Mouse (Mus musculus) right cerebral cortex, postnatal 10 days (tissue): ENCODE measurements around the gene Herc3.
"Not testable (repeated sequence)": the region's sequence is repeated elsewhere in the genome, so short reads cannot be mapped to it uniquely, and the experiment has no call there.

ENCODE experiments used
- DNase-seq, 2 experiments: peaks; one replicate each; pipeline ENCODE4 v3.0.0; 2021; ENCODE audit warnings: low spot score in 2 of 2

Gene Herc3

DNA sequence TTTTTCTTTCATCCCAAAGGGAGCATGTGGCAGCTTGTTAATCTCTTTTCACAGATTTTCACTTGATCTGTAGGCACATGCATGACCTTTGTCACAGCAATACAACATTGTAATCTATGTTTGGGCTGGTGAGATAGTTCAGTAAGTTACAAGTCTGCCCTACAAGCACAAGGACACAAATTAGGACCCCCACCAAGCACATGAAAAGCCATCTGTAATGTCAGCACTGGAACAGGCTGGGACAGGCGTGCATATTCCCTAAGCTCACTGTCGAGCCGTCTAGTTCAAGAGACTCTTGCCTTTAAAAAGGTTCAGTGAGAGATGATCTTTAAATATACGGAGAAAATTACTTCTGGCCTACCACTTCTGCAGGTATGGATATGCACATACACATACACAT lies 28.3 kb downstream of the Herc3 start:
- no peak for DNase-seq

DNA sequence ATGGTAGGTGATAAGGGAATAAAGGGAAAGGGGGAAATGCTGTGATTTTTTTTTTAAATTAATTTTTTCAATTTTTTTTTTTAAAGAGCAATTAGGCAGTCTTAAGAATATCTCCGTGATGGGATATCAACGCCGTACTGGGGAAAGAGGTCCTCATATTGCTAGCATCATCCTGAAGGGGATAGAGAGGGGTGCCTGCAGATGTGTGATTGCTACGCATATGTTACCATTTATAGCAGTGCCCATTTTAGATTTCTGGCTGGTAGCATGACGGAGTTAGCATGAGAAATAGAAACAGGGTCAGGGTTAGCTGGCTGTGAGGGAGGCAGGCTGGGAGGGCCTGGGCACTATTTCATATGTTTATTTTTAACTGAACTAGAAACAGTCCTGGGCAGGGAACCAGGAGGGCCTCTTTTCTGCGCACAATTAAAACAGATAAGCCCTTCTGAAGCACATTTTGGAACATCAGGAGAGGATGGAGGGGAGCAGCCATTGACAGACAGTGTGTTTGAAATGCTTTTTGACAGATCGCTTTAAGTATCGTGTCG lies 31.3 kb downstream of the Herc3 start:
- DNase-seq: peak; percentile 43 to 52

DNA sequence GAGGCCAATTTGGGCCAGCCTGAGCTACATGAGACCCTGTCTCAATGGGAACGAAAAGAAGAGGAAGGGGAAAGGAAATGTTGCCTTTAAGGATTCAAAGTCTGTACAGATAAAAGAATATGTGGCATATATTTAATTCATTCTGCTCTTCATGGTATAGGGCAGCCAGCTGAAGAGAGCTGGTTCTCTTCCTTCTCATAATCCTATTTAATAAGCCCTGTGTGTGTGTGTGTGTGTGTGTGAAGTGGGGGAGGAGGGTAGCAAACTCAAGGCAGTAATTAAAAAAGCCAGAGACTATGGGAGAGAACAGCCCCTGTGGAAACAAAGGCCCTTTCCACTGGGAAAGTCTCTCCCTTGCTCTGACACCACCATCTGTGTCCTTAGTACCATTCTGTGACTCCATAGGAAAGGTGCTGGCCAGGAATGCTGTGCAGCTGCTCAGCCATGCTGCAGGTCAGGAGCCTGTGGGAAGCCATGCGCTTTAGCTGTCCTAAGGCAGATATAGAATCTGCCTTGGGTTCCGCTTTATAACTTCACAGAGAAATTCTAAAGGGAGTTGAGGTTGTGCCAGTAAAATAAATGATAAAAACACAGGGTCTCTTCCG lies 32.5 kb downstream of the Herc3 start:
- DNase-seq: no peak

DNA sequence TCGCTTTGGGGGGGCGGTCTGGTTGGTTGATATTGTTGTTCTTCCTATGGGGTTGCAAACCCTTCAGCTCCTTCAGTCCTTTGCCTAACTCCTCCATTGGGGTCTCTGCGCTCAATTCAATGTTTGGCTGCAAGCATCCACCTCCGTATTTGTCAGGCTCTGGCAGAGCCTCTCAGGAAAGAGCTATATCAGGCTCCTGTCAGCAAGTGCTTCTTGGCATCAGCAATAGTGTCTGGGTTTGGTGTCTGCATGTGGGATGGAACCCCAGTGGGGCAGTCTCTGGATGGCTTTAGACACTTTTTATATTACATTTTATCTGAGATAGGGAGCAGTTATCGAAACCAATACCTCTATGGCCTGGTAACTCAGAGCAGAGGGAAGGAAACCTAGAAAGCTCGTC lies 36.6 kb downstream of the Herc3 start:
- DNase-seq: not testable (repeated sequence)

DNA sequence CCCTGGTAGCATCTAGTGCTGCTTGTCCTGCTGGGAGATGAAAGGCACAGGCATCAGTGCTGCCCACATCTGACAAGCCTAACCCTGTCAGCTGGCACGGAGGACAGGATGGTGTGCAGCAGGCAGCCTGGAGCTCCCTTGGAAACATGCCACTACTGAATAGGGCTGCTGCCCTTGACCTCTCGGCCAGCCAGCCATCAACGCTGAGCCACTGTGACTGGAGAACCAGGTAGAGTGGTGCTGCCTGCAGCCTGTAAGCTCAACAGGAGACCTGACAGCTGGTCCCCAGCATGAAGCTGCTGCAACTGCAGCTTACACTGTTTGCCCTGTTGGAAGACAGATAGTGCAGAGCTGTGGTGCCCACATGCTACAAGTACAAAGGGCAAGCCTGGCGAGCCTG lies 48.3 kb downstream of the Herc3 start:
- DNase-seq: peak in 1 of 2 experiments; percentile 20

DNA sequence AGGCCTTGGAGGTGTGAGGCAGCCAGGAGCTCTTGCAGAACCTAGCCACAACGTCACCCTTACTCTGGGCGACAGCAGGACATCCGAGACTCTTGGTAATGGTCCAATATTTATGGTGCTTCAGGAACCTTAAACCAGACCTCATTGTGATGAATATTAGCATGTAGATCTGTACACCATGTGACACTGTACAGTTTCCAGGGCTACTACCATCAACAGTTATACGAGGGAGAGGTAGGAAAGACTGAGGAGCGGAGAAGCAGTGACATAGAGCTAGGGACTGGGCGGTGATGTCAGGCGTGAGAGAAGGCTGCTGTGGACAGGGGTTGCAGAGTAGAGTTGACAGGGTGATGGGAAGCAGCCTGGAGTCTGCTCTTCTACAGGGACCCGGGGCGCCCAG lies 48.7 kb downstream of the Herc3 start:
- no peak for DNase-seq

DNA sequence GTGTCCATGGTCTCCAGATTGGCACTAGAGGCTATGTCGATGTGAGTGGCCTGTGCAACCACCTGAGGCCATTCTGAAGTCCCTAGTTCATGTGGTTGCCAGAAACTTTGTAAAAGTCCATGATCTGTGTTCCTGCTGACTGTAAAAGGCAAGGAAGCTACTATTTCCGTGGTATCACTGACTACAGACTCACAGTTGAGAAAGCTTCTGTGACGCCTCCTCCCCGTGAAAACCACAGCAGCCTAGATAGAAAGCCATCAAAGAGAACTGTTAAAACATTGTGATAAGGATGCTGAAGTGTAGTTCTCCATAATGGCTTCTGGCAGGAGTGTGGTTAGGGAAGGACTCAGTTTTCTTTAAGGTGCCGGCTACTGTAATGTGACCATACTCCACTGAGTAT lies 49.6 kb downstream of the Herc3 start:
- no peak for DNase-seq

DNA sequence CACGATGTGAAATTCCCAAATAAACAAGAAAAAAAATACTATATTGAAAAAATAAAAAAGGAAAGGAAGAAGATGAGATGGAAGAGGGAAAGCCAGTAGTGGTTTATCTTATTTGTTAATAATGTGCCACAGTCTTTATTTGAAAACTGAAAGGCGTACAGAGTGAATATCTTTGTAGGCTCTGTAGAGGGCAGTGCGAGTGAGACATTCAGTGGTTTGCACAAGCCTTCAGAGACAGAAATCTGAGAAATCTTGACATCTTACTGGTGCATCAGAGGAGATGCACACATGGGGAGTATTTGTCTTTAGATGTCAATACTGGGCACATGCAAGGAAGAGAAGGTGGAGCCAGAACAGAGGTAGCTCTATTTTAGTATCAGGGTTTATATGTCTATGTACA lies 50.1 kb downstream of the Herc3 start:
- DNase-seq: no peak

DNA sequence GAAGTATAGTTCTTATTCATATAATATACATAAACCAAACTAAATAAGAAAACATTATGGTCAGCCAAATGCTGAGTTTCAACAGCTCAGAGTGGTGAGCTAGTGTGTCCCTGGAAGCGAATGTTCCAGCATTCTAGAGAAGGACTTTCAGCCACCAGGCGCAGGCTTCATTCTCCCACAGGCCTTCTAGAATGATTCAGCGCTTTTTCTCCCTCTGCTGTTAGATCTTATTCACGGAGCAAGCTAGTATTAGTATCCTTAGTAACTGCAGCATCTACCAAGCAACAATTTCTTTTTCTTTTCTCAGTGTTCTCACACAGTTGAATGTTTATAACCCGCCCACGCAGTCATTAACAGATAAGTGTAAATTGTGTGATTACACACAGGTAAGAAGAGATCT lies 51.0 kb downstream of the Herc3 start:
- DNase-seq: no peak

DNA sequence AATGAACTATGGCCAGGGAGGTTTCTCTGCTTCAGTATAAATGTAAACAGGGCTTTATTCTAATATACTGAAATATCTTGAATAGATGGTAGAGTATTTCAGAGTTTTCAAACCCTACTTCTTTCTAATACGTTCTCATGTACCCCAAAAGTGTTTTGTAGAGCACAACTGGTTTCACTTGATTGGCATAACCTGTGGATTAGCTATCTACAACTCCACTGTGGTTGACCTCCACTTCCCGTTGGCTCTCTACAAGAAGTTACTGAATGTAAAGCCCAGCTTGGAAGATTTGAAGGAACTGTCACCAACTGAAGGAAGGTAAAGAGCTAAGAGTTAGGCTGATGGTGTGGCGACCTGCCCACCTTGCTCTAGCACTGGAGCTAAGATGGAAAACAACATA lies 58.7 kb downstream of the Herc3 start:
- no peak for DNase-seq

DNA sequence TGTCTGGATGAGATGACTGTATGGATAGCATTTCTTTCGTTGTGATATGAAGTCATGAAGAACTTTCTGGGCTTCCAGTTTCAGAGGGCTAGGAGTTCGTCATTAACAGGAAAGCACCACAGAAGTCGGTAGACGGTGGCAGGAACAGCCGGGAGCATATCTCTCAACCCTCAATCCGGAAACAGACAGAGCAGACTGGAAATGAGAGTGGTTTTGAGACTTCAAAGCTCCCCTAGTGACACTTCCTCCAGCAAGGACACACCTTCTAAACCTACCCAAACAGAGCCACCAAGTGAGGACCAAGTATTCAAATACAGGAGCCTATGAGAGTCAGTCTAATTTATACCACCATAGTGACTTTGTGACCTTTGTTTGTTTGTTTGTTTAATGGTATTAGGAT lies 62.0 kb downstream of the Herc3 start:
- no peak for DNase-seq

DNA sequence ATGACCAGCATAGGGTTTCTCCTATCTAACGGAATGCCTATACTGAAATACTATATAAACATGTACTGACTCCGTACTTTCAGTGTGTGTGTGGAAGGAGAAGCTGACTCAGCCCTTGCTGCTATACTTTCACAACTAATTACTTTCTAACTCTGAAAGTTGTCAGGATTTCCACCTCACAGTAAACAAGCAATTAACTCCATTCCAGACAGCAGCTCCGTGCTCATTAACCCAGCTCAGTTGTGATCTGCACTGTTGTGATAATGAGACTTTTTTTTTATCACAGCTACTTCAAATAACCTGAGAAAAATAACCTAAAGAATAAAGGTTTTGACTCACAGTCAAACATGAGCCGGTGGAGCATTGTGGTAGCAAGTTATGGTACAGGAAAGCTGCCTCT lies 63.7 kb downstream of the Herc3 start:
- no peak for DNase-seq

DNA sequence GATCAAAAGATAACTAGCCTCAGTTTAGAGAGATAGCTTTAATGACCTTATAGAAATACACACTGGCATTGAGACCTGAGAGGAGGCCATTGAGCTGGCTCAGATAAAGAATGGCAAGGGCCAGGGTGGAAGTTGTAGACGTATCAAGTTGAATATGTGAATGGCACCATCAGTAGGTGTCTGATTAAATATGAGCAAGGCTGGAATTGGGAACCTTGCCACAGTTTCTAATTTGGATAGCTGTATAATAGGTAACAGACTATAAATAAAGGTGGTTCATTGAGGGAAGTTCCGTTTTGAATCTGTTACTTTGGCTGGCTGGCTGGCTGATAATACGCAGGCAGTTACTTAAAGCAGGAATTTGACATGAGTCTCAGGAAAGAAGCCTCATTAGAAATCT lies 65.4 kb downstream of the Herc3 start:
- no peak for DNase-seq

DNA sequence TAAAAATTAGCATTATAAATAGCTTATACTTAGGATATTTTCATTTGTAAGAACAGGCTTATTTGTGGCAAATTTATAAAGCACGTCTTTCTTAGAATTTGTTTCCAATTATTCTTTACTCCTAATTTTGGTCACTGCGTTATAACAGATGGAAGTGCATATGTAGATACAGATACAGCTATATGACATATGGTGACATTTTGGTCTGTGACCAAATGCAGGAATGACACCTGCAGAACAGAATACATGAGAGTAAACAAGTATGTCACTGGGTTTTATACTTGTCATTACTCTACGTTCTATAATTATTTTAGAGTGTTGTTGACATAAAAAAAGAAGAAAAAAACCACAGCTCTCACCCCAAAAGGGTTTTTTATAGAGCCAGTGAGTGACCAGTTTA lies 67.8 kb downstream of the Herc3 start:
- no peak for DNase-seq

DNA sequence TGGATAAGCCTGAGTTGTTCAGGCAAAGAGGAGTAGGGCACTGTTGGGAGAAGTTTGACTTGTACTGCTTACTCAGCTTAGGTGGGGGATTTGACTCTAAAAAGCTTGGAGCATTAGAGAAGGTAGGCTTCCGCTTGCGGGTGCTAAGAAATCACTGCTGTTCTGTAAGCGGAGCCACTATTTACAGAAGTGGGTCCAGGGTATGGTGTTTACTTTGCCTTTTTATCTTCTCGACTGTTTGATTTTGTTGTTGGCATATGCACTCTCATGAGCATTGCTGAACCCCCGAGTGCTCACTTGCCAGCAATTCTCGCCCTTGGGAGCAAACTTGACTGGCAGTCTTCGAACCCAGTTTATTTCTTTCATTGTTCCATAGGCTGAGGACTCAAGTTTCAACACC lies 69.3 kb downstream of the Herc3 start:
- no peak for DNase-seq

DNA sequence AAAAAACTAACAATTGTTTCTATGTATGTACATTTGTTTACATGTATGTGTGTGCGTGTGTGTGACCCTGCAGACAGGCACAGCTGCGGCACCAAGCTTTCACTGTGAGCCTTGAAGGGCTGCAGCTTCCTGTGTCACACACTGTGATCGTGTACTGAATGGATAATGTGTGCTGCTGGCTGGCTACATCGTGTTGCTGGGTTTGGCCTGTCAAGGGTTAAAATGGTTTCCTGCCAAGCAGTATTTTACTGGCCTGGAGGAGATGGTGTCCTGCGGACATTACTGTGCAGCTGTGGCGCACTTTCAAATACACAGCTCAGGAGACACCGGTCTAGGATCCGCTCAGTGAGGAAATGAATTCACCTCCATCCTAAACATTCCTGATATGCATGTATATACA lies 71.9 kb downstream of the Herc3 start:
- peak; percentile 75 to 85 for DNase-seq

DNA sequence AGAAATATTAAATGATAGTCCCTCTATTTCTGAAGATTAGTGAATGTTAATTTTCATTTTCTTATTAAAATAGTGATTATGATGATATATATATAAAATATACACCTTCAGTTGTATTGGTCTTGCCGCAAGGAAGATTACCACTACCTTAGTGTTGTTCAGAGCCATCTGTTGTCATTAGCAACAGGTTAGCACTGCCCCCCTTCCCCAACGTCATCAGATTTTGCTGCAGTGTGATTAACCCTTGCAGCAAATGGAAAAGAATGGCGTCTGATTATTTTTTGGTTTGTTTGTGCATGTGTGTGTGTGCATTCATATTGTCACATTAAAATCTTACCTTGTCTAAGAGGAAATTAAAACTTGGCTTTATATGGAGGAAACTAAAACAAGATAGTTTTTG lies 73.3 kb downstream of the Herc3 start:
- no peak for DNase-seq

DNA sequence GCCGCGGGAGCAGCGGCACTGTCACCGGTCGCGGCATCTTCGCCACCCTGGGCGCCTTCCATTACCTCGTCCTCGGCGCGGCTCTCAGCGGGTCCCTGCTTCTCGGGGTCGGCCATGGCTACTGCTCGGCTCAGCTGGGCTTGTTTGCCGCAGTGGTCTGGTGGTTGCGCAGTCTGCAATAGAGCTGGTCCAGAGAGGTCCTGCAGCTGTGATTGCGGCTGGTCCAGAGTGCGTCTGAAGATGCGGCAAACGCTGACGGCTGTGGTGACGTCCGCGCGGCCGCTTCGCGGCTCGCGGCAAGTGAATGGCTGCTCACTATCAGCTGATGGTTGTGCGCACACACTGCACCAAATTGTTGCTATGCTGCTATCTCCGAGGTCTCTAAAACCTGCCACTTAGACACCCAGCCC lies 75.6 kb downstream of the Herc3 start, which contains the start of gene Nap1l5:
Gene Nap1l5 (minus strand): TSS at position 225 of the 410 bp plus-strand sequence.
- peak; percentile 85 to 90 for DNase-seq

DNA sequence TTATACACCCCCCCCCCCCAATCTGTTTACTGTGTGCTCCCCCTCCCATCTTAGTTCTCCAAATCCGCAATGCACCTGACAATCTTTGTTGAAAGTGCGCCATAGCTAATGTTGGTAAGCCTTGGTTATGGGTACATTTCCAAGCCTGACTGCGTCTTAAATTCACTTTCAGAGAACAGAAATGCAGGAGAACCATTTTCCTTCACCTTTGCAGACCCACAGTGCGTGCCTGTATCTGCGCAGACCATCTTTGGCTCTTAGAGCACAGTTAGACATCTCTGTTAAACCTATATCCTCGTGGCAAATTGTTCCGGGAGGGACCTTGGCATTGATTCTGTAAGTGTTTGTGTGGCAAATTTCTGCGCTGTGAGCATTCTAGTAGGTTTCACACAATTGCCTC lies 76.1 kb downstream of the Herc3 start:
- DNase-seq: no peak

DNA sequence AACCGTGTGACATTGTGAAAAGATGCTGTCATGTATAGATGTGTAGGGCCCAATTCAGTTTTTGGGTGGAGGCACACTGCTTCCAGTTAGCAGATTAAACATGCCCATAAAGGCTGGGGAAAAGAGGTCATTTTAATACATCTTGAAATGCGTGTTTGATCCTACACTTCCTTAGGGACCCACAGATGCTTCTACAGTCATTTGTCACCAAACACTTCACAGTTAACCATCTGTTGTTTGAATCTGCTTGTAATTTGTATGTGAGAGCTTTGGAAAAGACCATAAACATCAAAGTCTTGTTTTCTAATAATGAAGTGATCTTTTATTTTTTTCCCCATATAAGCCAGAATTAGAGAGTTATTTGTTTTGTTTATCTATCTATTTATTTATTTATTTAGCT lies 76.5 kb downstream of the Herc3 start:
- DNase-seq: no peak

DNA sequence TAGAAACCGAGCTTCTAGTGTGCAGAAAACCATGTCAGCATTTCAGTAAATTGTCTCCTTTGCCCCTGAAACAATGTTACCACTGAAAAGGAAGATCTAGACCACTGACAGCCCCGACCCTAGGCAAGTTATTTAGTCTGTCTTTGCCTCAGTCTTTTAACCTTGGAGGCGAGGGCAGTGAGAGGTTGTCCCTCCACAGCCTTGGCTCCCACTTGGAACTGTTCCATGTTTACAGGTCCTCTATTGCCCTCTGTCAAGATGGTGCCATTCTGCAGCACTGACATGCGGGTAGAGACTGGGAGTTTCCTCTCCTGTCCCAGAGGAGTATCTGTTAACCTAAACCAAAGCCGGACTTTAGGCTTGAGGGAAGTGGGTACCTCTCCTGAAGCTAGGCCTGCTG lies 81.6 kb downstream of the Herc3 start:
- no peak for DNase-seq

DNA sequence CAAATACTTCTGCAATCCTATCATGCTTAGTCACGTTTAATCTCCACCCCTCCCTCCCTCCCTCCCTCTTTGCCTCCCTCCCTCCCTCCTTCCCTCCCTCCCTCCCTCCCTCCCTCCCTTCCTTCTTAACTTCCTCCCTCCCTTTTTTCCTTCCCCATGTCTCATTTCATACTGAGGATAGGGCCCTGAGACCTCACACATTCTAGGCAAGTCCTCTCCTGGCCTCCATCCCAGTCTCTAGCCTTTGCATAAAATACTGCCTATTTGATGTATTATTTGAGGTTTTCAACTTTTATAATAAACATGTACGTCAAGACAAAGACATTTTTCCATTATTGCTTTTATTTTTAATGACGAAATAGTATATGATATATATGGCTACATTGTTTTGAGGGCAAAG lies 82.3 kb downstream of the Herc3 start:
- DNase-seq: no peak

DNA sequence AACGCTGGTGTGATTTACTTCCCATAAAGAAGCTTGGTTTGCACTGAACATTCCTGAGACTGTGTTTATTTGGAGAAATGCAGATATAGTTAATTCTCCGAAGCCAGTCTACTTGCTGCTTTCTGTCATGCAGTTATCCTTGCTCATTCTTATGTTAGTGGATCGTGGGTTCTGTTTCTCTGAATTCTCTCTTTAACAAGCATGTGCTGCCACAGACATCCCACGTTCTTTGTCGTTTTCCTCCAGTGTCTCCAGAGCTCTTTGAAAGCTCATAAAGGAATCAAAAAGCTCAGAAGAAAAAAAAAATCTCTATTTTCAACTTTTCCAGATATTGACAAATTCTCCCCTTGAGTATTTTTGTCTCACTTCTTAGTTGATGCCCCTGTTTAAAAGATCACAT lies 82.7 kb downstream of the Herc3 start:
- no peak for DNase-seq

DNA sequence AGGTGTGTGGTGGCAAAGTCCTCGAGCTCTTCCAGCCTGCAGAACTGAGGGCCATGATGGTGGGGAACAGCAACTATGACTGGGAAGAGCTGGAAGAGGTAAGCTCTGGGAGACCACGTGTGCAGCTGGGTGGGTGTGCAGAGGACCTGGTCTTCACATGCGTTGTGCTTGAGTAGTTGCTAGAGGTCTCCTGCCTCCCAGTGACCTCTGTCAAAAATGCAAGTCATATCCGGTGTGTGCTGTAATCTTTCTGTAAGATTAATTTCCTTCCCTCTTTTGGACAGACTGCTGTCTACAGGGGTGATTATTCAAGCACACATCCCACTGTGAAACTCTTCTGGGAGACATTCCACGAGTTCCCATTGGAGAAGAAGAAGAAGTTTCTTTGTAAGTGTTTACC lies 85.2 kb downstream of the Herc3 start:
- DNase-seq: no peak
